Mouse (Mus musculus) ES-Bruce4 (cell line): ENCODE measurements around the gene Slc5a6. TPM values are rescaled to one million over a fixed set of nuclear protein-coding genes. Genes with fewer than 3 reads are reported as not detected.
"Not testable (repeated sequence)": the region's sequence is repeated elsewhere in the genome, so short reads cannot be mapped to it uniquely, and the experiment has no call there.

Source experiments
- H3K27ac ChIP-seq: 2 replicates; pipeline ENCODE4 v1.5.1; 2012; ENCODE audit warnings: low read length, inconsistent platforms; ENCODE audit not compliant: insufficient read depth
- H3K27me3 ChIP-seq: 2 replicates; pipeline ENCODE4 v1.6.1; 2012; ENCODE audit warnings: mild to moderate bottlenecking, low read length, inconsistent platforms; ENCODE audit not compliant: control insufficient read depth, poor library complexity, insufficient read depth, severe bottlenecking
- H3K36me3 ChIP-seq: 2 replicates; pipeline ENCODE4 v1.6.1; 2012; ENCODE audit warnings: inconsistent platforms, mild to moderate bottlenecking, low read length, moderate library complexity; ENCODE audit not compliant: control insufficient read depth, poor library complexity, insufficient read depth, severe bottlenecking
- H3K4me1 ChIP-seq: one replicate; pipeline ENCODE4 v1.8.1; 2011; ENCODE audit warnings: low read length; ENCODE audit not compliant: control insufficient read depth, insufficient read depth
- H3K4me3 ChIP-seq: 2 replicates; pipeline ENCODE4 v1.5.1; 2011; ENCODE audit warnings: low read depth, mild to moderate bottlenecking, low read length
- H3K9ac ChIP-seq: 2 replicates; pipeline ENCODE4 v1.6.1; 2012; ENCODE audit warnings: low read depth, mild to moderate bottlenecking, inconsistent platforms; ENCODE audit not compliant: poor library complexity, severe bottlenecking
- H3K9me3 ChIP-seq: replicated peaks from 2 replicates; pipeline ENCODE4 v1.6.1; 2012; ENCODE audit warnings: mild to moderate bottlenecking, low read length, inconsistent platforms; ENCODE audit not compliant: control insufficient read depth, poor library complexity, insufficient read depth, severe bottlenecking
- CTCF ChIP-seq: IDR thresholded peaks from one replicate; pipeline ENCODE4 v1.8.1; 2011; ENCODE audit warnings: low read depth, low read length
- EP300 ChIP-seq: IDR thresholded peaks from 2 replicates; pipeline ENCODE4 v1.6.1; 2011; ENCODE audit warnings: low read depth, low read length; ENCODE audit not compliant: insufficient read depth
- POLR2A ChIP-seq: IDR thresholded peaks from one replicate; pipeline ENCODE4 v1.8.1; 2011; ENCODE audit warnings: low read length; ENCODE audit not compliant: insufficient read depth
- polyA plus RNA-seq: library from polyadenylated mRNA; stranded (reverse); fragments of >200 nt; gene quantifications from 2 replicates; pipeline ENCODE4 v1.2.4, GENCODE M21; 2011; ENCODE audit warnings: low read depth; ENCODE audit not compliant: missing spikeins, insufficient read depth, insufficient read length

Gene Slc5a6
- polyA plus RNA-seq, 1 experiment, result 9.8 TPM

GRCm38 (mm10) chr5:31071059-31071458 lies 22.3 kb upstream of the Slc5a6 start:
- no peak overlapping the region for H3K27ac ChIP-seq
- no peaks in the 10 kb centered on the region for H3K4me1 ChIP-seq
- TF ChIP-seq CTCF, result no peak
- no peak for TF ChIP-seq EP300
- no peak for TF ChIP-seq POLR2A
- no peak overlapping the region for H3K4me3 ChIP-seq
- no peaks in the 10 kb centered on the region for H3K9me3 ChIP-seq
- H3K27me3 ChIP-seq, result no peaks in the 10 kb centered on the region
- H3K36me3 ChIP-seq, result peaks cover 91% of the 10 kb centered on the region
- H3K9ac ChIP-seq, result no peak overlapping the region

GRCm38 (mm10) chr5:31069810-31070209 lies 21.1 kb upstream of the Slc5a6 start:
- H3K4me3 ChIP-seq, result no peak overlapping the region
- H3K27ac ChIP-seq, result no peak overlapping the region
- H3K9ac ChIP-seq, result no peak overlapping the region
- no peak for TF ChIP-seq EP300
- H3K4me1 ChIP-seq, result no peaks in the 10 kb centered on the region
- no peaks in the 10 kb centered on the region for H3K9me3 ChIP-seq
- peaks cover 86% of the 10 kb centered on the region for H3K36me3 ChIP-seq
- no peaks in the 10 kb centered on the region for H3K27me3 ChIP-seq

GRCm38 (mm10) chr5:31055216-31056140 lies 6.8 kb upstream of the Slc5a6 start:
- no peaks in the 10 kb centered on the region for H3K9me3 ChIP-seq
- no peak overlapping the region for H3K27ac ChIP-seq
- H3K4me1 ChIP-seq, result no peaks in the 10 kb centered on the region
- peak overlapping the region; percentile 85 for H3K9ac ChIP-seq
- no peak for TF ChIP-seq CTCF
- no peak for TF ChIP-seq POLR2A
- TF ChIP-seq EP300, result no peak
- peak overlapping the region; percentile 89 for H3K4me3 ChIP-seq
- peaks cover 36% of the 10 kb centered on the region for H3K36me3 ChIP-seq
- H3K27me3 ChIP-seq, result no peaks in the 10 kb centered on the region

- Histone ChIP-seq H3K9ac (peak within 1 kb of the TSS; percentile 85), H3K9me3 (no peaks in the 10 kb centered on the region), H3K4me1 (no peaks in the 10 kb centered on the region), H3K27ac (peak within 1 kb of the TSS; percentile 67), H3K36me3 (peaks cover 27% of the 10 kb centered on the region), H3K4me3 (peak within 1 kb of the TSS; percentile 89), H3K27me3 (no peaks in the 10 kb centered on the region)
- TF ChIP-seq POLR2A (no peak), EP300 (no peak), CTCF (no peak)
Observed at GRCm38 (mm10) chr5:31054261-31055215, 5.8 kb upstream of the Slc5a6 start, which contains the start of gene Cad. Cad (plus strand) TSS chr5:31054780.

DNA sequence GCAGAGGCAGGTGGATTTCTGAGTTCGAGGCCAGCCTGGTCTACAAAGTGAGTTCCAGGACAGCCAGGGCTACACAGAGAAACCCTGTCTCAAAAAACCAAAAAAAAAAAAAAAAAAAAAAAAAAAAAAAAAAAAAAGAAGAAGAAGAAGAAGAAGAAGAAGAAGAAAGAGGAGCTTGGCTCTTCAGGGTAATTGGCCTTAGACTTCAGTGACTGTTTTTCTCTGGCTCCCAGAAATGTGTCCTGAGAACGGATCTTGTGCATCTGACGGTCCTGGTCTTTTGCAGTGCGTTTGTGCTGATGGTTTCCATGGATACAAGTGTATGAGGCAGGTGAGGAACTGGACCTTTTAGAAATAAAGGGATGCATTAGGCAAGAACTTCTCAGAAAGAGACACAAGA lies 5.0 kb upstream of the Slc5a6 start:
- Histone ChIP-seq H3K27ac (peak overlapping the region; percentile 67), H3K9ac (peak overlapping the region; percentile 85)

GRCm38 (mm10) chr5:31050427-31050826 lies 1.7 kb upstream of the Slc5a6 start:
- no peak overlapping the region for H3K4me3 ChIP-seq
- no peaks in the 10 kb centered on the region for H3K9me3 ChIP-seq
- no peak overlapping the region for H3K27ac ChIP-seq
- TF ChIP-seq POLR2A, result no peak
- no peak for TF ChIP-seq EP300
- no peak for TF ChIP-seq CTCF
- no peaks in the 10 kb centered on the region for H3K4me1 ChIP-seq
- no peak overlapping the region for H3K9ac ChIP-seq
- H3K27me3 ChIP-seq, result no peaks in the 10 kb centered on the region
- H3K36me3 ChIP-seq, result no peaks in the 10 kb centered on the region

More for the DNA sequence above, 5.0 kb upstream of the Slc5a6 start:
- not testable (repeated sequence) for H3K4me1 ChIP-seq, H3K9me3 ChIP-seq, H3K27me3 ChIP-seq
- Histone ChIP-seq H3K4me3 (peak overlapping the region; percentile 61; the same call in 1 of the 2 replicates), H3K36me3 (peaks cover 19% of the 10 kb centered on the region)
